Mouse (Mus musculus) neural tube, embryonic 15.5 days (tissue): ENCODE results near the gene Clec16a. TPM values are rescaled to one million over a fixed set of nuclear protein-coding genes. Genes with fewer than 3 reads are reported as not detected.

Experiments used
- ATAC-seq: fragments of 200-750 bp; cut with Nextera tagmentation; 2 replicates; pipeline ENCODE4 v1.8.0; 2017; ENCODE audit warnings: mild to moderate bottlenecking, moderate TSS enrichment, moderate library complexity; ENCODE audit not compliant: low FRiP score
- H3K27ac ChIP-seq: fragments of 300-500 bp; sonication (generic); replicated peaks from 2 replicates; pipeline ENCODE4 v1.5.1; 2015; ENCODE audit warnings: mild to moderate bottlenecking, inconsistent platforms
- H3K27me3 ChIP-seq: fragments of 300-500 bp; sonication (generic); replicated peaks from 2 replicates; pipeline ENCODE4 v1.6.1; 2015; ENCODE audit warnings: inconsistent platforms
- H3K36me3 ChIP-seq: fragments of 300-500 bp; sonication (generic); 2 replicates; pipeline ENCODE4 v1.6.1; 2015; ENCODE audit warnings: inconsistent platforms
- H3K4me1 ChIP-seq: fragments of 300-500 bp; sonication (generic); 2 replicates; pipeline ENCODE4 v1.6.1; 2015; ENCODE audit warnings: inconsistent platforms
- H3K4me2 ChIP-seq: fragments of 300-500 bp; sonication (generic); 2 replicates; pipeline ENCODE4 v1.6.1; 2015; ENCODE audit warnings: inconsistent platforms, mild to moderate bottlenecking, moderate library complexity
- H3K4me3 ChIP-seq: fragments of 300-500 bp; sonication (generic); replicated peaks from 2 replicates; pipeline ENCODE4 v1.5.1; 2015; ENCODE audit warnings: mild to moderate bottlenecking, inconsistent platforms
- H3K9ac ChIP-seq: fragments of 300-500 bp; sonication (generic); replicated peaks from 2 replicates; pipeline ENCODE4 v1.6.1; 2015; ENCODE audit warnings: mild to moderate bottlenecking, inconsistent platforms
- H3K9me3 ChIP-seq: fragments of 300-500 bp; sonication (generic); replicated peaks from 2 replicates; pipeline ENCODE4 v1.6.1; 2016; ENCODE audit warnings: inconsistent platforms
- whole genome bisulfite sequencing: fragments of 180-500 bp; shearing (Covaris S2); methylation state at CpG from one replicate; pipeline ENCODE4 v1.1.7; 2015; ENCODE audit warnings: mixed read lengths; 5-methylcytosine and 5-hydroxymethylcytosine counted together
- polyA plus RNA-seq: library from polyadenylated mRNA; unstranded; fragments of >200 nt; fragmentation: Nextera tagmentation; extraction: Ambion mirVana; gene quantifications from 2 replicates; pipeline ENCODE4 v1.2.1, GENCODE M21; 2015

Gene Clec16a
- polyA plus RNA-seq, 1 experiment from 2014 or later, result 71.6 TPM

DNA sequence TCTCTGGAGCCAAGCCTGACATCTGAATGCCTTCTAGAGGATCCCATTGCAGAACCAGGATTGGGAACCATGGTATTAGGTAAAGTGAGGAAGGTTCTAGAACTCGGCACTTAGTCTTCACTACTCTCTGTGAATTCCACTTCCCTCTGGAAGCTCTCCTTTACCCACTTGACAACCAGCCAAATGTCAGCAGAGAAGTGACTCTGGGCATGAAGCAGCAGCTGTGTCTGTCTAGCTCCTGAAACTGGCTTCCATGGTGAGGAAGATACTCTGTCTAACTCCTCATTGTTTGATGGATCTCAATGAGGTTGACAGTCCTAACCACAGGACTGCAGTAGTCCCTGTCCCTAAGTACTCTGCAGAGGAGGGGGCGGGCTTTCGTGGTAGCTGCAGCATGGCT, 110.1 kb downstream of the Clec16a start:
- Histone ChIP-seq H3K27ac (no peak overlapping the region), H3K36me3 (no peaks in the 10 kb centered on the region), H3K4me2 (no peak overlapping the region), H3K4me1 (peaks cover 18% of the 10 kb centered on the region), H3K9me3 (no peaks in the 10 kb centered on the region), H3K4me3 (no peak overlapping the region), H3K9ac (no peak overlapping the region), H3K27me3 (no peaks in the 10 kb centered on the region)
- no peak for ATAC-seq
- 86% methylated on average over 3 of the region's 3 CpGs for WGBS

DNA sequence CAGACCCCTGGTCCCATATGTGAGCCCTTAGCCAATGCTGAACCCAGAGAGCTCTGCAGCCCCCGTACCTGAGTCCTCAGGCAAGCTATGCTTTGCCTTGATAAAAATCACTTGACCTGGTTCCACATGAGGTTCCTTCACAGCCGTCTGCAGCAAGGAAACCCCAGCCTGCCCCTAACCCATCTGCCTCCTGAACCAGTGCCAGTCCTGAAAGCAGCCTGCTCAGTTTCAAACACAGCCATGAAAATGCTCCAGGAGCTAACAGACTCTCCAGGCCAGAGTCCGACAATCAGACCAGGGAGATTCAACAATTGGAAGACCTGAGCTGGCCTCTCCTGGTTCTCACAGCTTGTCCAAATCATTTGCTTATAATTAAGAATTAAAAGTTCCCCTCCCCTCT, 110.8 kb downstream of the Clec16a start:
- Histone ChIP-seq H3K4me1 (peaks cover 25% of the 10 kb centered on the region), H3K9me3 (no peaks in the 10 kb centered on the region), H3K36me3 (no peaks in the 10 kb centered on the region), H3K9ac (no peak overlapping the region), H3K4me2 (no peak overlapping the region), H3K27me3 (no peaks in the 10 kb centered on the region), H3K4me3 (no peak overlapping the region), H3K27ac (peak overlapping the region; percentile 33; the same call in 1 of the 2 replicates)
- WGBS, result 60% methylated on average over 3 of the region's 3 CpGs
- ATAC-seq, result no peak

DNA sequence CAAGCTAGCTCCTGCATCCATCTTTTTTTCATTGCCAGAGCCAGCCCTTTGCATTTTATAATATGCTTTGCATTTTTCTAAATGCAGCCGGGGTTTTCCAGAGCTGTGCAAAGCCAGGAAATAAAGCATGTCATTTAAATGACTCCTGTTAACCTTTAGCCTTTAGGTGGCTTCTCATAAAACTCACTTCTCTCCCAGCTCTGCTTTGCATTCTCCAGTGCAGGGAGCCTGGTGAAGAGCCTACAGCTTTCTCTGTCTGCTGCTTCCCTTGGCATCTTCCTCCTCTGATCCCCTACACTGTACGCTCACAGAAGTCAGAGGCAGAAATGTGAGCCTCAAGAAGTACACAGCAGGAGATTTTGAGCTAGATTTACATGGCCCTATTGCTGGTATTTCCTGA, 111.3 kb downstream of the Clec16a start:
- Histone ChIP-seq H3K4me2 (no peak overlapping the region), H3K4me1 (peaks cover 26% of the 10 kb centered on the region), H3K27ac (0 out of 2 replicates have a peak overlapping the region, but pooled peaks have one; percentile 33), H3K27me3 (no peaks in the 10 kb centered on the region), H3K36me3 (no peaks in the 10 kb centered on the region), H3K4me3 (no peak overlapping the region), H3K9me3 (no peaks in the 10 kb centered on the region), H3K9ac (no peak overlapping the region)
- 38% methylated on average over 2 of the region's 2 CpGs for WGBS
- ATAC-seq, result no peak

DNA sequence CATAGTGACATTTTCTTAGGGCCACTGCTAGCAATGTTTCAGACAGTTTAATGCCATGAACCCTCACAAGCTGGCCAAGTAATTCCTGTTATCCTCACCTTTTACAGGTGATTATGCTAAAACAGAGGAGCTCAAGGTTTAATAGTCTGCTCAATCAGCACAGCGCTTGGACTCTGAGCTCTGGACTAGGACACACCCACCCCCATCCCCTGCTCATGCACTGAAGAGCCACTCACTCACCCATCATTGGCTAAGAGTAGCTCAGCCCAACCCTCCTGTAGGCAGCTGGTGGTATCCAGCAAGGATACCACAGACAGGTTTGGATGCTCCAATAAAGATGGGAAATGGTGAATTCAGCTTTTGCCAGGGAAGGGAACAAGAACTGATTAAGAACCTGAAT, 111.8 kb downstream of the Clec16a start:
- ATAC-seq, result no peak

DNA sequence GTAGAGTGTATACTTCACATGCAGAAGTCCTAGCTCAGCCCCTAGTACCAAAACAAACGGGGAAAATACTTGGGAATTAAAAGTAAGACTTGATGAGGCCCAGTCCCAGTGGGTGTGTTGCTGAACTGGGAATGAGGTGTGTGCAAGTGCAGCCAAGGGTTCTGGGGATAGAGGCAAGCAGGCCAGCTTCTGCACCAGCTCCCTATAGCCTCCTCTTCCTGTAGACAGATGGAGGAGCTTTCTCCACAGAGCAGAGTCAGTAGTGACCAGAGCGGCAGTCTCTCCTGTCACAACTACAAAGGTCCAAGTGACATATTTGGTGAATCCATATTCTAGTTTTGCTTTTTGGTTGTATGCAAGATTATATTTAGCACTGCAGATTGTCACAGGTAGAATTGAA, 114.1 kb downstream of the Clec16a start:
- H3K4me3 ChIP-seq, result no peak overlapping the region
- no peak overlapping the region for H3K4me2 ChIP-seq
- H3K27ac ChIP-seq, result no peak overlapping the region
- peaks cover 26% of the 10 kb centered on the region for H3K4me1 ChIP-seq
- no peaks in the 10 kb centered on the region for H3K36me3 ChIP-seq
- no peaks in the 10 kb centered on the region for H3K9me3 ChIP-seq
- 91% methylated on average over 2 of the region's 2 CpGs for WGBS
- no peak overlapping the region for H3K9ac ChIP-seq
- ATAC-seq, result no peak
- no peaks in the 10 kb centered on the region for H3K27me3 ChIP-seq

More for the DNA sequence above, 111.8 kb downstream of the Clec16a start:
- no peak overlapping the region for H3K9ac ChIP-seq
- H3K27ac ChIP-seq, result no peak overlapping the region
- no peak overlapping the region for H3K4me3 ChIP-seq
- WGBS, result 89% methylated on average over 1 of the region's 1 CpGs
- no peaks in the 10 kb centered on the region for H3K9me3 ChIP-seq
- peaks cover 26% of the 10 kb centered on the region for H3K4me1 ChIP-seq
- no peaks in the 10 kb centered on the region for H3K27me3 ChIP-seq
- H3K36me3 ChIP-seq, result no peaks in the 10 kb centered on the region
- no peak overlapping the region for H3K4me2 ChIP-seq

DNA sequence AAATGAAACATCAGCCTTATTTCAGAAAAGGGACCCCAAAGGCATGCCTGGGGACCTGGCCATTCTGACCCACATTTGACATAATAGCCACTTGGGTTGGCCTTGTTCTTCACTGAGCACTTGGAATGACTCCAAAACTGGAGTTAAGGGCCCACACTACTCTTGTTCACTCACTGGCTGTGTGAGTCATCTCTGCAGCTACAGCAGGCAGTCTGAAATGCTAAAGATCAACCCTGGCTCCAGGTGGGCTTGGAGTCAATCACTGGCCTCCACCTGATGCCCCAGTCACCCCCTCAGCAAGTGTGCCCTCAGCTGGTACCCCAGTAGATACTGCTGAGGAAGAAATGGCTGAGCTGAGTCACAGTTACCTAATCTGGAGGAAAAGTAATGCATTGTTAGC, 115.4 kb downstream of the Clec16a start:
- Histone ChIP-seq H3K27me3 (no peaks in the 10 kb centered on the region), H3K4me3 (no peak overlapping the region), H3K9me3 (no peaks in the 10 kb centered on the region), H3K4me1 (peaks cover 34% of the 10 kb centered on the region), H3K27ac (no peak overlapping the region), H3K9ac (no peak overlapping the region), H3K36me3 (no peaks in the 10 kb centered on the region), H3K4me2 (no peak overlapping the region)
- ATAC-seq, result no peak

DNA sequence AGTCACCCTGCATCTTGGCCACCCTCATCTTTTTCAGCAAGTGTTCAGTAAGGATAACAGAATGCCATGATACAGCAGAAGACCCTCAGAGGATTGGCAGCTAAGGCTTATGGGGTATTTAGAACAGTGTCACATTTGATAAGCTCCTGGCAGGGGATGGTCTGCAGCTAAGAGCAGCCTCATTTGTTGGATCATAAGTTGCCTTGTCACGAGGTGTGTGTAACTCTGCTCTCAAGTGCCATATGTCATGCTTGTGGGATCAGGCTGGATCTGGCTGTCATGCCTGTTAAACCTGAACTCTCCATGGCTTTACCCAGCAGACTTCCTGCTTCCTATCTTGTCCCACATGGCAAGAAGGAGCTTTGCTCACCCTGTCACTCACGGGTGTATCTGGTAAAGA, 116.2 kb downstream of the Clec16a start:
- no peaks in the 10 kb centered on the region for H3K27me3 ChIP-seq
- H3K9me3 ChIP-seq, result no peaks in the 10 kb centered on the region
- H3K9ac ChIP-seq, result no peak overlapping the region
- WGBS, result 77% methylated on average over 2 of the region's 2 CpGs
- H3K4me2 ChIP-seq, result no peak overlapping the region
- H3K27ac ChIP-seq, result no peak overlapping the region
- H3K4me3 ChIP-seq, result no peak overlapping the region
- ATAC-seq, result no peak
- peaks cover 30% of the 10 kb centered on the region for H3K4me1 ChIP-seq
- no peaks in the 10 kb centered on the region for H3K36me3 ChIP-seq

DNA sequence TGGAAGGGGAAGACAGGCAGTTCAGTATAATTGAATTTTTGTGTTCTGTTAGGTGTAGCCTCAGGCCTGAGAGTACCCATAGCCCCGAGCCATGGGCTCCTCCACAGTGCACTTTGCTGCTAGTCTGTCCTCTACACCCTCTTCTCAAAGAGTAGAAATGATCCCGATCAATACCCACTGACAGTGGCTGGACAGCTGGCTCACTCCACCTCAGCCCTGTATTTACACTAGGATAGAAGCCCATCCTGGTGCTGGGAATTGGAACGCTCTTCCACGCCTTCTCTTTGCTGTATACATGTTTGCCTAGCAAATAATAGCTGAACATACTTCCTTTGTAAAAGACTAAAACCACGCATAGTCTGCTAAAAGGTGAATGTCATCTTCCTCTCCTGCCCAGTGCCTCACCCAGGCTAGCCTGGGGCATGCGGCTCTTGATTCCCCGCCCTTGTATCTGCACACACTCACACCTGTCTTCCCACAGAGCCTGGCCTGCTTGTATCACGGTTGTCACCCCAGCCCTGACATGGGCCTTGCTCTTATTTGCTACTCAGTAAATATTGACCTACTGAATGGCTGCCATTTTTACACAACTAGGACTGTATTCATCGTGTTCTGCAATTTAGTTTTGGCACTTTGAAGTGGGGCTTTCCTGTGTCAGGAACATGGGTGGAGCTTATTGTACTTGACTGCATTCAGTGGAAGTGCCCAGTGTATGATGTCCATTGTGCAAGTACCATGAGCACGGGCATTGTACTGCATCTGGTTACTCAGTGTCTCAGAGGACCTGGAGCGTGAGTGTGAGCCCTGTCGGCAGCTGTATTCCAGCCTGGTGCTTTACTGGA, 119.0 kb downstream of the Clec16a start:
- H3K4me2 ChIP-seq, result no peak overlapping the region
- no peak overlapping the region for H3K27ac ChIP-seq
- WGBS, result 82% methylated on average over 12 of the region's 12 CpGs
- no peak overlapping the region for H3K9ac ChIP-seq
- no peaks in the 10 kb centered on the region for H3K9me3 ChIP-seq
- no peak overlapping the region for H3K4me3 ChIP-seq
- no peaks in the 10 kb centered on the region for H3K36me3 ChIP-seq
- no peak for ATAC-seq
- H3K27me3 ChIP-seq, result no peaks in the 10 kb centered on the region
- H3K4me1 ChIP-seq, result peaks cover 24% of the 10 kb centered on the region

DNA sequence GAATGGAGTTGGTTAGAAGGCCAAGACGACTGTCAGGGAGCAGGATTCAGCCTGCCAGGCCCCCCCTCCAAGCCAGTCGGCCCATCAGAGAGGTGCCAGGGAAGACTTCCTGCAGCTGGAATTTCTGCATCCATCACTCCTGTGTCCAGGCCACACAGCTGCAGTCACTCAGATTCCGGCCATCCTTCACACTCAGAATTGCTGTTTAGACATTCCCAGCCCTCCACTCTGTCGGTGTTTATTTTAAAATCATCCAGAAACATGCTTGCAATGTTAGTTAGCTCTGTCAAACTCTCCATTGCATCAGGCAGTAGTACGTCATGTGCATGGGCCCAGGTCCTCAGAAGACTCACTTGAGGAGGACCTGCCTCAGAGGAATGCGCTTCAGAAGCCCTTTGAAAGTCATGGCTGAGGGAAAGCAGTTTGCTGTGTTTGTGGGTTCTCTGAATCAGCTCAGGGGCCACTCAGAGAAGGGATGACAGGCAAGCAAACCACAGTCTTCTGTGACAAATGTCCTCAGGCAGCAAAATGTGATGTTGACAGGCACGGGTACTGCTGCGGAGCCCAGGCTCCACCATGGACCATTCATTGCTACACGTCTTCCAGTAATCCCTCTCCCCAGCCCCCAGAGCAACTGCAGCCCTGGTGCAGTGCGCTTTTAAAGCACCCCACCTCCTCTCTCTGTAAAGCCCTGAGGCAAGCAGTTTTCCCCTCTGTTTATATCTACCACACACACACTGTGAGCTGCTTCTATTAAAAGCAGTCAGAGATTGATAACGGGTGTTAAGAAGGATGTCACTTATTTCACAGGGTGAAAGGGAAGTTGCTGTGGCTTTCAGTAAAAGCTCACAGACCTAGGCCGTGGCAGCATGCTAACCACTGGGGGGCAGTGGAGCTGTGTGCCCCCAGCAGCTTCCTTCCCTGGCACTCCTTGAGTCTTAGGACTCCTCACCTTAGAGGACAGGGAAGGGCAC, 120.1 kb downstream of the Clec16a start:
- H3K4me2 ChIP-seq, result no peak overlapping the region
- H3K36me3 ChIP-seq, result no peaks in the 10 kb centered on the region
- no peaks in the 10 kb centered on the region for H3K27me3 ChIP-seq
- no peaks in the 10 kb centered on the region for H3K9me3 ChIP-seq
- H3K4me1 ChIP-seq, result peaks cover 28% of the 10 kb centered on the region
- 57% methylated on average over 12 of the region's 12 CpGs for WGBS
- peak; percentile 60; the same call in 1 of the 2 replicates for ATAC-seq
- H3K4me3 ChIP-seq, result no peak overlapping the region
- no peak overlapping the region for H3K9ac ChIP-seq
- peak overlapping the region; percentile 42 for H3K27ac ChIP-seq

DNA sequence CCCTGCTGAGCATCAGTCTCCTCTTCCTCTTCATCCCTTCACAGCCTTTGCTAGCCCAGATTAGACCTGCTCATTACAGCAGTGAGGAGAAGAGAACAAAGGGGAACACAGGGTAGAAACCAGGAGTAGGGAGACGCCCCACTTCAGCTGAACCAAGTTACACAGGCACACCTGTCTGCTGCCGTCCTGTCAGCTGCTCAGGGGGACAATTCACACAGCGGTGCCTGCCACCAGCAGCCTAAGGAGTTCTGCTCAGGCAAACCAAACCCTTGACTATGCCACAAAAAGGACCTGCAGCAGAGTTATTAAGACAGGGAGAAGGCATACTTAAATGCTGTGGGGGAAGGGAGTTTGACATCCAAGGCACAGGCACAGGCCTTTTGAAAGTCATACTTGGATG, 121.6 kb downstream of the Clec16a start:
- ATAC-seq, result no peak
- WGBS, result 64% methylated on average over 3 of the region's 3 CpGs
- H3K4me2 ChIP-seq, result no peak overlapping the region

DNA sequence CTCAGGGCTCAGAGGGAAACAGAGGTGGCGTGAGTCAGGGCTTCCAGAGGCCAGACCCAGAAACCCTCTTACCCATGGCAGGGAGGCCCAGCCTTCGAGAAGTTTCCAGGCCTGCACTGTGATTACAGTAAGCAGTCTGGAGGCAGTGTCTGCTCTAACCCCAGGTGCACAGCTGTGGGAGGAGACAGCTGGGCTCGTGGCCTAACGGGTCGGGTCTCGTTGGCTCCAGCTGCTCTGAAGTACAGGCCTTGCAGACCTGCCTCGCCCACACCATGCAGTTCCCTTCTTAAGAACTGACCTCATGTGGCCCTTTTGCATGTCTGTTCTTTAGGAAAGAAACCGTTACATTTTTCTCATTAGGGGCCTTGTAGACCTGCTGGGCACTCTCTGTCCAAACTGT, 123.3 kb downstream of the Clec16a start:
- 63% methylated on average over 8 of the region's 8 CpGs for WGBS
- Histone ChIP-seq H3K27me3 (no peaks in the 10 kb centered on the region), H3K27ac (no peak overlapping the region), H3K9ac (no peak overlapping the region), H3K4me2 (no peak overlapping the region), H3K36me3 (no peaks in the 10 kb centered on the region), H3K4me3 (no peak overlapping the region), H3K4me1 (peaks cover 20% of the 10 kb centered on the region), H3K9me3 (no peaks in the 10 kb centered on the region)
- ATAC-seq, result no peak

More for the DNA sequence above, 121.6 kb downstream of the Clec16a start:
- no peaks in the 10 kb centered on the region for H3K27me3 ChIP-seq
- H3K9ac ChIP-seq, result no peak overlapping the region
- no peaks in the 10 kb centered on the region for H3K36me3 ChIP-seq
- H3K27ac ChIP-seq, result no peak overlapping the region
- no peak overlapping the region for H3K4me3 ChIP-seq
- no peaks in the 10 kb centered on the region for H3K9me3 ChIP-seq
- peaks cover 20% of the 10 kb centered on the region for H3K4me1 ChIP-seq
